Mouse (Mus musculus) left cerebral cortex, postnatal 14 days (tissue): ENCODE measurements around the gene Osbpl8. TPM values are rescaled to one million over a fixed set of nuclear protein-coding genes. Genes with fewer than 3 reads are reported as not detected.

Source experiments
- DNase-seq, 2 experiments: peaks; one replicate each; pipeline ENCODE4 v3.0.0; 2021 to 2022; ENCODE audit warnings: low spot score in 2 of 2, mixed read lengths in 1 of 2
- intact Hi-C: fragments of 180-260 bp; cut with DNase I; formaldehyde crosslinking; loops from one replicate; pipeline ENCODE4 v1.15.1; 2025
- total RNA-seq, 2 experiments: library from RNA; stranded (reverse); gene quantifications; 2 replicates each; pipeline ENCODE4 v1.2.3; 2021

Gene Osbpl8
- total RNA-seq, 2 experiments from 2014 or later = 75.1 to 77.7 TPM

GRCm38 (mm10) chr10:111335517-111336352, 171.2 kb downstream of the Osbpl8 start:
- intact Hi-C loops = no loop called here
- no peak for DNase-seq

- intact Hi-C loops = no loop called here
Observed at GRCm38 (mm10) chr10:111336353-111336713, 171.8 kb downstream of the Osbpl8 start.

GRCm38 (mm10) chr10:111339296-111339695, 174.7 kb downstream of the Osbpl8 start:
- intact Hi-C loops = no loop called here
- DNase-seq = no peak

More at GRCm38 (mm10) chr10:111336353-111336713, 171.8 kb downstream of the Osbpl8 start:
- DNase-seq = no peak

GRCm38 (mm10) chr10:111341761-111342160, 177.2 kb downstream of the Osbpl8 start:
- intact Hi-C loops = no loop called here
- no peak for DNase-seq

GRCm38 (mm10) chr10:111343555-111343954, 179.0 kb downstream of the Osbpl8 start:
- intact Hi-C loops = no loop called here
- no peak for DNase-seq

Other genes starting within 250 kb of the Osbpl8 start
- gene Csrp2, start 245.0 kb upstream of the Osbpl8 start, total RNA-seq = 10 to 100 TPM; 26.3 to 30.3 TPM
- gene Zdhhc17, start 154.6 kb upstream of the Osbpl8 start, total RNA-seq = 10 to 100 TPM; 87.8 to 89.5 TPM
- 1 to 10 TPM; 4.1 to 5.2 TPM for gene Bbs10, start 133.9 kb downstream of the Osbpl8 start, total RNA-seq